Mouse (Mus musculus): ENCODE results near the gene Btbd11.

Gene Btbd11

DNA sequence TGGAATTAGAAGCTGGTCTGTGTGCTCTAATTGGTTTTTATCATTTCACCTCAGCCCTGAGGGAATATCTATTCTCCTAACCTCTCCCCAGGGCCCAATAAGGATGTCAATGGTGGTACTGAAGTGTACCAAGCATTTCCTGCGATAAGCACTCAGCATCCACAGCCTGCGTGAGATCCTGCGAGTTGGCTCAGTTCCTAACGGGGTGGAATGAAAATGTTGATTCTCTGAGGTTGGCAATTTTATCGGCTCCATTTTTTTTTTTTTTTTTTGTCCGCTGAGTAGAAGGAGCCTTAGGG lies 131.4 kb downstream of the Btbd11 start:
- DNase-seq (ENCODE audit: low spot score in 2 of 2) = no peak

DNA sequence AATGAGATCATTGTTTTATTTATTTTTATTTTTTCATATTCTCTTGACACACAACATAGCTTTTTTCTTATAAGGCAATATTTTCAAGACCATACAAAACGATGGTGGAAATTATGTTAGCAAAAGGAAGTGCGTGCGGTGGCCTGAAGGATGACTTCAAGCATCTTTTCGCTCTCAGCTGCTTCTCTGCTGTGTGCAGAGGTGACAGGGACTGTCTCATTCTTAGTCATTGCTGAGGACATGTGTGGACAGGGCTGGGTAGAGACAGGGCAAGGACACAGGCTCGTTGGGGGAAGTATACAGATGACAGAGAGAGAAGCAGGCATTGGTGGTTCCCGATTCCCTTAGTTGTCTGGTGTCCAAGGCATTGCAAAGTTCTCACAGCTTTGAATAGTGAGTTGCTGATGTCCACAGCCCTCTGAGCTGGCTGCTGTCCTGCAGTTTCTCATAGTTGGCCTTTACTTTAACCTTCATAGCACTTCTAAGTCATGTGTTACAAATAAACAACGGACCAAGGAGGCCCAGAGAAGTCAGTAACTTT lies 135.7 kb downstream of the Btbd11 start:
- DNase-seq (ENCODE audit: low spot score in 2 of 2) = no peak

DNA sequence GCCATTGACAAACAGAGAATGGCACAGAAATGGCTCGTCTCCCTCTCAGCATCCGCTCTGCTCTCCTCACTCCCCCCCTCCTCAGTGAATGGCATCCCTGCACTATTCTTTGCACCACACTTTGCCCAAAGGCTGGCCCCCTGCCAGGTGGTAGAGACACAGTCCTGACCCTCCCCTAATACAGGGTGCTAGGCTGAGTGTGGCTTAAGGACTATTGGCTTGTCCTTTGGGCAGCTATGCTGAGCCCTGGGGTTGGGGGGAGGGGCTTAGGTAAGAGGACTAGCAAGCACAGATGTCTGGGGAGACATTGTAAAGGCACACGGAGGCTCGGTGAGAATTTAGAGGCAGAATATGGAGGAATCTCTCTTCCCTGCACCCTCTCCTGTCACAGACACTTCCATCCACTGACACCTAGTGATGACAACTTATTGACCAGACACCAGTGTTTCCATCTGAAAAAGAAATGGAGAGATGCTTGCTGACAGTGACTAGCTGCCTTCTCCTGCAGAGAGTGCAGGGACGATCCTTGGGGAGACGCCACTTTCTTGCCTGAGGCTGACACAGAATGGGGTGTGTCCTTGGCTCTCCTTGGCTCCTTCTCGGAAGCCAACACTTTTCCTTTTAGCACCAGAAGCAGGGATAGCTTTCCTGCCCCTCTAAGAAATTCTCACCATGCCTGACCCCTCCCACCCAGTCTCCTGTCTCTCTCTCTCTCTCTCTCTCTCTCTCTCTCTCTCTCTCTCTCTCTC lies 138.8 kb downstream of the Btbd11 start:
- no peak for DNase-seq (ENCODE audit: low spot score in 2 of 2)

DNA sequence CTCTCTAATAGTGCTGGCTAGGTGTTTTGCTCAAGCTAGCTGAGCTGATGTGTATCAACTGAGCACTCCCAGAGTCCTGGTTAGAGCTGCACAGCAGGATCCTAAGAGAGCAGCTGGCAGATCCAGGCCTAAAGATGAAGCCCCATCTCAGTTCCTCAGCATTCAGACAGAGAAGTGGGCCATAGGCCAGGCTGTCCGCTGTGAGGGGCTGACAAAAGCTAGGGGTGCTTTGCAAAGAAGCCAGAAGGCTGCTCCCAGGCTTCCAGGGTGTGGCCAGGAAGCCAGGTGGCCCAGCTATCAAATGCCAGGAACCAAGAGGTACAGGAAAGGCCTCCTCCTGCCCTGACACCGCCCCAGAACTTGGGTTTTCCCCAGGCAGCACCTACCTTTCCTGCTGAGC lies 140.0 kb downstream of the Btbd11 start:
- no peak for DNase-seq (ENCODE audit: low spot score in 2 of 2)

DNA sequence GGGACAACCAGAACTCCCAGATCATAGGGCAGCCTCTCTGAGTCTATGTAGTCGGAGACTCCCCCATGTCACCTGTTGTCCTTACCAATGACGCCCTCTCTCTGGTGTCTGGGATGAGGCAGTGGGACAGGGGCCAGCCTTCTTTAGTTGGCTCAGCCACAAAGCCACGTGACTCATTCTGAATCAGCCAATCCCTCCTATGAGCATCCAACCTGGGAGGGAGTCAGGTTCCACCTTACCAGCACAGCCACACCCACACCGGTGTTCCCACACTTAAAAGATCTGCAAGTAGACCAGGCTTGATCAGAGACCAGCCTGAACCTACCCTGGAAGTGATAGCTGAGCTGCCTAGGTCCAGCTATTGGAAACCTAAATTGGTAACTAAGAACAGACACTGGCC lies 141.1 kb downstream of the Btbd11 start:
- no peak for DNase-seq (ENCODE audit: low spot score in 2 of 2)

DNA sequence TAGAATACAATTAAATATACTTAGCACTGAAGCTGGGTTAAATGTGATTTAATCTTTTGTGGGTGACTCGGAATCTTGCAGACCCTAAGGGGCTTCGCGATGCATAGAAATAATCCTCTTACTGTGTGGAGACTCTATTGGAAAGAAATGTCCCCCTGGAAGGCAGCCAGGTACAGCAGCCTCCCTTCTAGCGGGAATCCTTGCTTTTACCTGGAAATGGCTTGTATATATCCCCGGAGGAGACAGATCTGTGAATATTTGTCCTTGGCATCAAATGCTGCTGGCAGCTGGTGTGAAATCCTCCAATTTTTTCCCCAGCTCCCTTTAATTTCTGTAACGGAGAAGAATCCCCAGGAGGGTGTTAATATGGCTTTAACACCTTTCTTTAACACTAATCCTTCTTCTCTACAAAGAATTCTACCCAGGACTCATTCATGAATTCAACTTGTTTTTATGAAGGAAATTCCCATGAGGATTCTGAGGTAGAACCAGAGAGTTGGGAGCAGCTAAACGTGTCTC lies 146.6 kb downstream of the Btbd11 start:
- DNase-seq (ENCODE audit: low spot score in 2 of 2) = no peak

DNA sequence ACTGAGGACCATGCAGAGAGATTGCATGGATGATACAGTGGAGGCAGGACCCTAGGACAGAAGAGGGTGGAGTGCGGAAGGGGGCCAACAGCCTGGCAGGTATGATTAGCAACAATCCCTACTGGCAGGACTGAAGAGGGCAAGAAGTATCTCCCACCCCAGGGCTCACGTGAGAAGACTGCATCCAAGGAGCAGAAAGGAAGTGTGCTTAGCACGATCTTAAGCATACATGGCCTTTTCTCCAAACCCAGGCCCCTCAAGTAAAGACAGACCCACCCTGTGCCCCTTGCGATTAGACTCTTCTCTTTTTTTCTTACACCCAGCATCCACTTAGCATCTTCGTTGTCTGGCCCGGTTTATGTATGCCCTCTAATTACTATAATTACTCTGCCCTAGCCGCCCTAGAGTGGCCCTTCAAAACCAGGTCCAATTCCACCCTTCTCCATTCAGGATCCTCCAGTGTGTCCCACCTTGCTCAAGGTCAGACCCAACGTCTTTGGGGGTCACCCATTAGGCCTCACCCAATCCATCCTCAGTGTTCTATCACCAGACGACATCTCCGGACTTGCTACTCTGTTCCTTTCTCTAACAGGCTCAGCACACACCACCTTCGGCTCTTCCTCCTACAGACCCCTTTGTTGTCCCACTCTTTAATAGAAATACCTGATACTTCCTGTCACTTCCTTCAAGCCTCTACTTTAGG lies 151.6 kb downstream of the Btbd11 start:
- DNase-seq (ENCODE audit: low spot score in 2 of 2) = no peak

DNA sequence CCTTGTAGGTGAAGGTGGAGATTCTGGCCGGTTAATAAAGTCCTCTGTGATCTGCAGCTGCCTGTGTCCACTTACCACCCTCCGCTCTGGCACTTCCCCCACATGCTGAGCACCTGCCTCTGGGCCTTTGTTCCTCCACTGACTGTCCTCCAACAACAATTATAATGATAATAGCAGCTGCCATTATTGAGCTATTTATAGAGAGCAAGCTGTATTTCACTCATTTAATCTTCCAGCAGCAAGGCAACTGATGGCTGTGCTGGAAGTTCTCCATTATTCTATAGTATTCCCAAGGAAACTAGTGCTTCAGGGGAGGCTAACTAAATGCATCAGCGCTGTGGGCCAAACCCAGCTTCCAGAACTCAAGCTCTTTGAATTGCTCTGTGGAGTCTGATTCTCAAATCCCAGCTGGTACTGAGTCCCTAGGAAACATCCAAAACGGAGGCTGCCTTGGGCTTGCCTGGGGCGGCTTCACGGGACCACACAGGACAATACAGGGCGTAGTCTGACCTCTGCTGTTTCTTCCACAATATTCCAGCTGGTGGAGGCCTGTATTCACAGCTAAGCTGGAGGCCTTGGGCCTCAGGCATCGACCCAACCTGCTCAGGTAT lies 153.0 kb downstream of the Btbd11 start:
- DNase-seq (ENCODE audit: low spot score in 2 of 2) = no peak

DNA sequence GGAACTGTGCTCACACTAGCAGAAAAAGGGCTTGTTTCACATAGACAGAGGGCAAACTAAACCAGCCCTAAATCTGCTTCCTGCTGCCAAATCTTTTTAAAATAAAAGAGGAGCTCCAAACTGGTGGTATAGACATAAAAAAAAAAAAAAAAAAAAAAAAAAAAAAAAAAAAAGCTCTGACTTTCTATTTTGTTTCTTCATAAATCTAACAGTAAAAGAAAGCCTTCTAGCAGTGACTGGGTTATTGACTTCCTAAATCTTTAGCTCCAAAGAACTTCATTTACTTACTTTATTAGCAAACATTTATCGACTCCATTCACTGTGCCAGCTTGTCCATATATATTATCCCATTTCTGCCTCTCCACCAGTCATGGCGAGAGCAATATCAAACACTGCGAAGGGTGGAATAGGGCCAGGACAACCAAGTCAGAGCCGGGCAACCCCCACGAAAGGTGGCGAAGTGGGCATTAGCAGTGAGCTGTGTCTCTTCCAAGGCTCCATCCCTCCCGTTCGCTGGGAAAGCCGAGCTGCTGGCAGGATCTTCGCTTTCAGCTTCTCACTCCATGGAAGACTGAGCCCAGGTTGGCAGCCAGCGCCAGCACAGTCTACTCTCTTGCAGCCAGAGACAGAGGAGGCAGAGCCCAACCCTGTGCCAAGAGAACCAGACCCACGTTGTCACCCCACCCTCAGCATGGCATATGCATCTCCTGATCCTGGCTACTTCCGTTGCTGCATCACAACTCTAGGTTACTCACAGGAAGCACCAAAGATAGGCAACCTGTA lies 153.9 kb downstream of the Btbd11 start:
- no peak for DNase-seq (ENCODE audit: low spot score in 2 of 2)

DNA sequence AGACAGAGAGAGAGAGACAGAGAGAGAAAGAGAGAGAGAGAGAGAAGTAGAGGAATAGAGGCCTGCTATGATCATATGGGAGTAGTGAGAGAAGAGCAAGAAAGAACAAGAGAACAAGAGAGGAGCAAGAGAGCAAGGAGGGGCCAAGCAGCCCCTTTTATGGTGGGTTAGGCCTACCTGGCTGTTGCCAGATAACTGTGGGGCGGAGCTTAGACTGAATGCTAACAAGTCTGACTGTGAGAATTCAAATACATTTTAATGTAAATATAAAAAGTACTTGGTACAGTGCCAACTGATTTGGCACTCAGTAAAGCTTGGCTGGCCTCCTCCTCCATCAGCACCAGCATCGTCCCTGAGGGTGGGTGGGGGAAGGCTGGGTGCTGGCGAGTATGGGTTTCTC lies 154.9 kb downstream of the Btbd11 start:
- no peak for DNase-seq (ENCODE audit: low spot score in 2 of 2)

DNA sequence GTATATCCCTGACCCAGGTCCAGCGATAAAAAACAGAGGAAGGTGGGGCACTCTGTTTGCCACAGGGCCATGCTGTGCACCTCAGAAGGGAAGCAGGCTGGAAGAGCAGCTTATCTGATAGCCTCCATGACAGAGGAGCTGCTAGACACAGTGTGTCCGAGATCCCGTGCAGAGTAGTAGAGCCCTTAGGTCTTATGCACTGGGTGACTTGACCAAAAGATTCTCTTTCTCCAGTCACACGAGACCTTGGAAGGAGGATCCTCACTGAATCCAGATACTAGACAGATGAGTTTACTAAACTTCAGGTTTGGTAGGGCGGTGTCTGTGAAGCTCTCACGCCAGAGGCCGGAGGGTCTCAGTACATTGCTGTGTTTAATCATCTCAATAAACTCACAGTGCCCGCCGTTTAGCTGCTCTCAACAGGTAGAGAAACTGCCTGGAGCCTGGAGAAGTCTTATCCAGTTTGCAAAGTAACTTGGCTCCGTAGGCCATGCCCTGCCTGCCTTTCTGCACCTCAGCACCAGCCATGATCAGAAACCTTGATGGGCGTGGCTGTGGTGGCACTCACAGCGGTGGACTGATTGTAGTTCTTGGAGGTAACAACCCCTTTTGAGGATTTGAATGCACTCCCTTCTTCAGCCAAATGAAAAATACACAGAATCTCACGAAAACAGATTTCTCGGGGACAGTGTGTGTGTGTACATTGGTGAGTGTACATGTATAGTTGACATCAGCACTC lies 155.4 kb downstream of the Btbd11 start:
- DNase-seq (ENCODE audit: low spot score in 2 of 2) = no peak

DNA sequence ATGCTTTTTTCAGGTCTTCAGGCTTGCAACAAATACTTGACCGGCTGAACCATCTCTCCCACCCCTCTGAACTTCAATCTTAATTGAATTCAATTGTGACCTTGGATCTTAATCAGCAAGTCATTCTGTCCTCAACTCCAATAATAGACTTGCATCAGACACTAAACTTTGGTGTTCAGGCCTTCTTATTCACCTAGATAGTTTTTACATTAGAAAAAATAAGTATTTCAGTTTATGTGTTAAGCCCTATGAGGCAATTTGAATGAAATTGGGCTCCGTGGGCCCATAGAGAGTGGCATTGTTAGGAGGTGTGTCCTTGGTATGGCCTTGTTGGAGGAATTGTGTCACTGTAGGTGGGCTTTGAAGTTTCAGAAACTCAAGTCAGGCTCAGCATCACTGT lies 156.7 kb downstream of the Btbd11 start:
- DNase-seq (ENCODE audit: low spot score in 2 of 2) = no peak

DNA sequence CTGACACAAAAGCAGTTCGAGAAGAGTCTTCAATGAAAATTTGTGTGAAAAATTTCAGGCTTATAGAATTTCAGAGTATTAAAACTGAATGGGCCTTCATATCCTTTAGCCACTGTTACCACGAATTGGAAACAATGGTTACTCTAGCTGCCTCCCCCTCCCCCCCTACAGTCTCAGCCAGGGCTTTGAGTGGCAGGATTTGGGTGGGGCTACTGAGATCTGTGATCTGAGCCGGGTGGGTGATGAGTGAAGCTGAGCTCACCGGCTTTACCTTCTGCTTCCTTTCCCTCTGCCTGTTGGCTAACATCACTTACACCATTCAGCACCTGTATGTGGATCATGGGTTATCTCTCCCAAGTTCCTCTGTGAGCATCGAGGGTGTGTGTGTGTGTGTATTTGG lies 158.4 kb downstream of the Btbd11 start:
- DNase-seq (ENCODE audit: low spot score in 2 of 2) = no peak

DNA sequence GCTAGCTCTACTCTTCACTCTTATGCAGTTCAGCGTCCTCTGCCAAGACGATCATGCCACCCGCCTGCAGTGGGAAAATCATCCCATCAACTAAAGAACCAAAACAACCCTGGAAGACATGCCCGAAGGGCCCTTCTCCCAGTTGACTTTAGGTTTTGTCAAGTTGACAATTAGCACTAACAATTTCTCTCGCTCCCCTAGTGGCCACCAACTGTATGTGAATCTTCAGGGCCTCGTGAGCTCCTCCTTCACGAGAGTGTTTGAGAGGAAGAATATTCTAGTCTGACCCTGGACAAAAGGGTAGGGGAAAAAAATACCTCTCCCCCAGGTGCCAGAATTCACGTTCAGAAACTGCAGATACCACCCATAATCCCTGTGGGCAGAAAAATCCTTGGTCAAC lies 168.6 kb downstream of the Btbd11 start:
- DNase-seq (ENCODE audit: low spot score in 2 of 2) = no peak

DNA sequence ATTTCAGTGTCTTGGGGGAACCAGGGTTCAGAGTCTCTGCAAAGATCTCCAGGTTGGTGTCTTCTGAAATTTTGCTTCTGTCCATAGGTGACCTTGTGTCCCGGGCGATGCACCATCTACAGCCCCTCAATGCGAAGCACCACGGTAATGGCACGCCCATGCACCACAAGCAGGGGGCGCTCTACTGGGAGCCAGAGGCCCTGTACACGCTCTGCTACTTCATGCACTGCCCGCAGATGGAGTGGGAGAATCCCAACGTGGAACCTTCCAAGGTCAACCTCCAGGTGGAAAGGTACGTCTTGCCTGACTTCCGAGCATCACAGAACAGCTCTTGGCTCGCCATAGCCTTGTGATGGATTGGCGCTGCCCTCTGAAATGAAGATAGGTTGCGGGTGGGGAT lies 174.8 kb downstream of the Btbd11 start:
- no peak for DNase-seq (ENCODE audit: low spot score in 2 of 2)

DNA sequence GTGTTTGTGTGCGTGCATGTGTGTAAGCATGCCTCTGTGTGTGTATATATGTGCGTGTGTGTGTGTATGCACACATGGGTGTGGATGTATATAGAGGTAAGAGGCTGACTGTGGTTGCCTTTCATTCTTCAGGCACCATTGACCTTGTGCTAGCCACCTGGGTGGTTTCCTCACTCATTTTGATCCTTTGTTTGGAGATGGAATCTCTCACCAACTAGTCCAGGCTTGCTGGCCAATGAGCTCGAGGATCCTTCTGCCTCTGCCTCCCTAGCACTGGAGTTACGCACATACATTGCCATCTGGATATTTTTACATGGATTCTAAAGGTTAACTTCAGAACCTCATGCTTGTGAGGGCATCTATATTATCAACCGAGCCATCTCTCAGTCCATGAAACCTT lies 184.8 kb downstream of the Btbd11 start:
- no peak for DNase-seq (ENCODE audit: low spot score in 2 of 2)

DNA sequence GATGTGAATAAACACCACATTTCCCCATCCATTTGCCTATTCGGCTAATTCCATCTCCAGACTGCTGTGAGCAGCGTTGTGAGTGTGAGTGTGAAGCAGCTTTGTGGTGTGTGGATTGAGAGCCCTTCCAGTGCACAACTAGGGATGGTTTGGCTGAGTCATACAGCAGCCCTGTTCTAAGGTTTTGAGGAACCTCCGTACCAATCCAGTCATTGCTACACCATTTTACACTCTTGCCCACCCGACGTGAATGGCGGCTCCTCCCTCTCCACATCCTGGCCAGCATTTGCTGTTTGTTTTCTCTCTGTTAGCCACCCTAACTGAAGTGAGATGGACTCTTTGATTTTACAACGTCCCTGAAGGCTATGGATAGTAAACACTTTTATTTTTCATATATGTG lies 186.0 kb downstream of the Btbd11 start:
- no peak for DNase-seq (ENCODE audit: low spot score in 2 of 2)

DNA sequence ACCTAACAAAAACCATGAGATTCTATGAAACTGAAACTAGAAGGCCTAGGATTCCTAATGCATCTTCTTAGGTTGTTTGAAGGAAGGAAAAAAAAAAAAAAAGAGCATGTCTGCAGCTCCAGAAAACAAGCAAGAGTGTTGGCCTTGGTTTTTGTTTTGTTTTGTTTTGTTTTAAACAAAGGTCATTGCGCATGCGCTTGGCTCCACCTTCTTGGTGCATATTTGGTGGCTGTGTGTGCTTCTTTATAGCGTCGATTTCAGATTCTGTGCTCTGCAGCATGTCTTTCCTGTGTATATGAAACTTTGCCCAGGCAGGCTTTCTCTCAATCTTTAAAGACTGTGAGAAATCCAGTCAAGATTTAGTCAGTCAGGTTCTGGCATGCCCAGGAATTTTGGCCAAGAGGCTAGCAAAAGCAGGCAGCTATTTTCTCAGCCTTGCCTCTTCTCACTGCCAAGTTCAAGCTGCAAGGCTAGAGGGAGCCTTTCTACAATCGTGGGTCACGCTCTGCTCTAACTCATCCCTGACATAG lies 191.3 kb downstream of the Btbd11 start:
- no peak for DNase-seq (ENCODE audit: low spot score in 2 of 2)

DNA sequence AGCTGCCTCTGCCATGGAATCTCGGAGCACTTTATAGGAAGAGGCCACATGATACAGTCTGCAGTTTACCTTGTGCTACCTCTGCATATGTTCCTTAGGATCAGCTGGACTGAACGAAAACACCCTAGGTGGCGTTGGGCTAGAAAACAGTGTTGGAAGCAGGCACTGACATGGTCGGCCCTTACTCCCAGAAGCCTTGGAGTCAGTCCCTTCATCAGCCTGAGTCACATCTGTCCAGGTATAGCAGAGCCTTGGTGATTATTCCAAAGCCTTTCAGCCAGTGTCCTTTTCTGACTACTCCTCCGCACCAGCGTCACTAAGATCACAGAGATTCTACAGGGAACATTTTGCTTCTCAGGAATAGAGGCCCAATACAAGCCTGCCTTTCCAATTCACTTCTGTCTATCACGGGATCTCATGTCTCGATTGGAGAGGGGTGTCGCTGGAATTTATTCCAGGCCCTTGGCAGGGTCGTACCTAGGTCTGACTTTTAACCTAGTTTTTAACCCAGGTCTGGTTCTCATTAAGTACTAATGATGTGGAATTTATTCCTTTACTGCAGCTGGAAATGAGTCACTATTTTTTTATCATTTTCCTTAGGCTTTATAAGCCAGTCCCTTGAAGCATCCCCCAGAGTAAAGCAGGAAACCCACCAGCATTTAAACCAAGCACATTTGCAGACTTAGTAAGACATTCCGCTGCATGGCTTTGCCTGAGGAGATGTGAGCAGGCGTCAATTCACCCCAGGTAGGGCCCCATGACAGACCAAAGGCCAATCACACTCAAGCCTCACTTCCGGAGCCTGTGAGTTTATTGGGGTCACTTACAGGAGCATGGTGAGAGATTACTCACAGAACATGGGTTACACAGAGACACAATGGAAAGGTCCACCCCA lies 192.2 kb downstream of the Btbd11 start:
- DNase-seq (ENCODE audit: low spot score in 2 of 2) = no peak

DNA sequence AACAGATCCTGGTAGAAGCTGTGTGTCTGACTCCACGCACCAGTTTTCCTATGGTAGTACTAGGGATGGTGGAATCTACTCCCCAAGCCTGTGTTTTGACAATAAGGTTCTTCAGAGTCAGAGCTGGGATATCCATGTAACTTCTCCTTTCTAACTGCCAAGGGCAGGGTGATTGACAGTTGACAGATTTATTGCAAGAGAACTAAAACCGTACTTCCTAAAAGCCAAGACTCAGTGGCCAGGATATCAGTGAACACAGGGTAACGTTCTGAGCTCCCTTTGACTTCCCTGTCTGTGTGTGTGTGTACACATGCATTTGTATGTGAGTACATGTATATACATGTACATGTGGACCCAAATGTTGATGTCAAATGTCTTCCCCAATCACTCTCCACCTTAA lies 201.1 kb downstream of the Btbd11 start:
- DNase-seq (ENCODE audit: low spot score in 2 of 2) = no peak
